Mouse (Mus musculus): ENCODE measurements around the gene Irak3.

DNA sequence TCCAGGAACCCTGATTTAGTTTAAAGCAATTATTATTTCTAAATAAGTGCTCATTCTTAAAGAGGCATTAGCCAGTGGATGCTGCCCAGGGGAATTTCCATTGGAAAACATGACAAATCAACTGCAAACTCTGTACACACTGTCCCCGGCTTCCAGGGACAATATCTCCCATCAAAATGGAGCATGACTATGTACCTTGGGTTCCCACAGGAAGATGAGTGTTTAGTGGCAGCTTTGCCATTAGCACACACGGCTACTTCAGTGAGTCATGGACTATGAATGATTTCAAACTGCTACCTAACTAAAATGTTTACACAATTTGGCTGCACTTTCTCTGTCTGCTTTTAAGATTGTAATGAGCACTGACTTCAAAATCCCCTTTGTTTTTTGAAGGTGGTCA lies 13.4 kb downstream of the Irak3 start:
- TF ChIP-seq CTCF (IDR thresholded peaks at IDR 0.05; ENCODE audit: low read depth): no peak
- TF ChIP-seq EP300 (optimal IDR thresholded peaks at IDR 0.05): no peak

All from stomach, postnatal 0 days (tissue).